Mouse (Mus musculus) ovary, postnatal 14 days (tissue): ENCODE measurements around the gene Maml3.

Source experiments
- DNase-seq: peaks from one replicate; pipeline ENCODE4 v3.0.0; 2022; ENCODE audit warnings: low spot score

The Maml3 gene

DNA sequence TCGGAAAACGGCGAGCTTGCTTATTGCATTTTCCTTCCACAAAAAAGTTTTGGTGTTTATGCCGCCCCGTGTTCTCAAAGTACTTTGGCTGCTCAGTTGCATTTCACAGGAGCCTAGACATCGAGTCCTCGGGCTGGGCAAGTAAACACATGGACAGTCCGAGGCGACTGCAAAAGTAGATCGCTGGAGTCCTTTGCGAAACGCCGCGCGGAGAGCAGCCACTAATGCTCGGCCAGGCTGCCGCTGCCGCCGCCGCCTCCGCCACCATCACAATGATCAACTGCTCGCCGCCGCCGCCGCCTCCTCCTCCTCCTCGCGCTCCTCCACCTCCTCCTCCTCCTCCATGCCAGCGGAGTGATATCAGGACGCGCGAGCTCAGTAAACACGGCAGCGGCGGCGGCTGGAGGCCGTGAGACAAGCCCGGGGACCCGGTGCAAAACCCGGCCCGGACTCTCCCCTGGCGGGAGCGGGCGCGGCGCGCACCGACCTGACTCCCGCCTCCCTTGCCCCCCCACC is at the start of gene Maml3:
Gene Maml3 (minus strand): TSS at position 441 of the 516 bp plus-strand sequence.
- DNase-seq: peak; percentile 85

DNA sequence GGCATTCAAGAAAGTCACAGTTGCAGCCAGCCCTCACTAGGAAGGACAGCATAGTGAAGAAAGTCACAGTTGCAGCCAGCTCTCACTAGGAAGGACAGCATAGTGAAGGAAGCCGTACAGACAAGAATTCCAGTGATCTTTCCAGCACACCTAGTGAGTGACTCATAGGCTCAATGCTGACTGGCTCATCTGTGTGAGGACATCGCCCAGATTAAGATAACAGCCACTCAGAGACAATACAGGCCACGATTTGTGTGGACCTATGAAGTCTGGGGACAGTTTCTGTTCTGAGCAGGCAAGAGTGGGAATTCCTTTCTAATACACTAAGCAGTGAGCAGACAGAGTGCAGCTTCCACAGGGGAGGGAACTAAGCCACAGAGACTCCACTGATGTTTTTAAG is 46.3 kb upstream of the Maml3 start:
- no peak for DNase-seq

GRCm38 (mm10) chr3:52148301-52148700 is 43.4 kb upstream of the Maml3 start:
- no peak for DNase-seq

DNA sequence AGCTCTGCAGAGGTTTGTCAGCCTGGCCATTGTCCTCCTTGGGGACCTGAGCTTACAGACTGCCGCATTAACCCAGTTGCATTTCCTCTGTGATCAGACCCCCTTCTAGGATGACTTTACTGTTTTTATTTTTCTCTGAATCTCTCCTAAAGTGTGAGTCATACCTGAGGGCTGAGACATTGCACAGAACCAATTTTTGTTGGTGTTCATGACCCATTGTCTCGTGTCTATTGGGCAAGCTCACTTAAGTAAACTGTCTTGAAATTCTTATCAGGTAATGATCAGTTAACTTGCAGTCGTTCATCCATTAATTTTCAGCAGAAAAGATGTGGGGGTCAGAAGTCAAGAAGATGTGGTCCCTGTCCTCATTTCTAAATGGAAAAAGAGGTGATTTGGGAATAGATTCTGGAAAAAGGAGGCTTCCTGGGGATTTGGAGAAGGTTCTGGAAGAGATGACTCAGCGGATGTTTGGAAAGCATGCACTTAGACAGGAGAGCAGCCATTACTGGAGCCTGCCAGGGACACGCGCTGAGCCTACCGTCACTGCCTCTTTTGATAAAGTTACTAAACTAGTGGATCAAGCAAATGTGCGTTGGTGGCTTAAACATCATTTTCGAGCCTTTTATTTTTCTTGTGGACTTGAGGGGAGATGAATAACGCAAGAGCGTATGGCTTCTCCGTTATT is 40.0 kb upstream of the Maml3 start:
- no peak for DNase-seq

GRCm38 (mm10) chr3:52143017-52143416 is 38.1 kb upstream of the Maml3 start:
- no peak for DNase-seq

GRCm38 (mm10) chr3:52140162-52140561 is 35.3 kb upstream of the Maml3 start:
- DNase-seq: peak; percentile 13

DNA sequence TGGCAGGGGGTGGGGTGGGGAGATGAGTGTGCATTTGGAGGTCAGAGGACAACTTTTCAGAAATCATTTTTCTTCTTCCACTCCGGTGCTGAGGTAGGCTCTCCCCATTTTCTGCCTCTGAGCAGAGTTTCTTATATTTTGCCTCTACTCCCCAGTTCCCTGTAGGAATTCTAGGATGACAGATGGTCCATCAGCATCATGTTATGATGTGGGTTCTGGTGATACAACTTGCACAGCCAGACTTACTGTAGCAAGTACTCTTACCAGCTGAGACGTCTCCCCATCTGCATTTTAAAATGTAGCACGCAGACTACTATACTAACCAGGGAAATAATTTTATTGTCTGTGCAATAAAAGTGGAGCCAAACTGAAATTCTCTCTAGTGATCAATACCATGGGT is 20.5 kb upstream of the Maml3 start:
- DNase-seq: no peak

GRCm38 (mm10) chr3:52120858-52121257 is 16.0 kb upstream of the Maml3 start:
- no peak for DNase-seq

GRCm38 (mm10) chr3:52119216-52119615 is 14.3 kb upstream of the Maml3 start:
- DNase-seq: no peak

DNA sequence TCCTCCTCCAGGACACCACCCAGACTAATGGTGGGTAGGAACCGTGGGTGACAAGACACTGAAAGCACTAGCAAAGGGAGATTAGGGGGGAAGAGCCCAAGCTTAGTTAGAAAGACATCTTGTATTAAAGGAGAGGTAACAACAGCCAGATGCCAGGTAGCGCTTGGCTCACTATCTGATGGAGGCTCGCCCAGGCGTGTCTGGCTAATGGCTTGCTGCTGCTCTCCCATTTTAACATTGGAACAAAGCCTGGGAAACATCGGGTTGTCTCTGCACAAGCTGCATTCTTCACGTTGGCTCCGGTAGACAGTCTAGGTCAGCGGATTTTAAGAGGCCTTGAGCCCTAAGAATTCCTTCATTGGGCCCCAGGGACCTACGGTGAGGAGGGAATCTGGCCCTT is 10.5 kb upstream of the Maml3 start:
- no peak for DNase-seq

DNA sequence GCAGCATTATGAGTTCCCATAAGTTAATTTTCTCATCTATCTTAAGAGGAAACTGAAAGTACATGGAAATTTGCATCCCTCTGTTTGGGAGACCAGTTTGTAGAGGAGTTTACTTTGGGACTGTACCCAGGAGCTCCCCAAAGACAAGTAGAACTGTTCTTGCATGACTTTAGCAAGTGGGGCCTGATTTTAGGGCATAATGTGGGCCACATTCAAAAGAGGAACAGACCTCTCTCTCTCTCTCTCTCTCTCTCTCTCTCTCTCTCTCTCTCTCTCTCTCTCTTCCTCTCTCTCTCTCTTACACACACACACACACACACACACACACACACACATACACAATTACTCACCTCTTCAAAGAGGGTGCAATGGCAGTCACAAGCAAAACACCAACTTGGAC is 3.2 kb upstream of the Maml3 start:
- no peak for DNase-seq

- no peak for DNase-seq
These were observed 280 bp upstream of the Maml3 start for GRCm38 (mm10) chr3:52105156-52105555.

DNA sequence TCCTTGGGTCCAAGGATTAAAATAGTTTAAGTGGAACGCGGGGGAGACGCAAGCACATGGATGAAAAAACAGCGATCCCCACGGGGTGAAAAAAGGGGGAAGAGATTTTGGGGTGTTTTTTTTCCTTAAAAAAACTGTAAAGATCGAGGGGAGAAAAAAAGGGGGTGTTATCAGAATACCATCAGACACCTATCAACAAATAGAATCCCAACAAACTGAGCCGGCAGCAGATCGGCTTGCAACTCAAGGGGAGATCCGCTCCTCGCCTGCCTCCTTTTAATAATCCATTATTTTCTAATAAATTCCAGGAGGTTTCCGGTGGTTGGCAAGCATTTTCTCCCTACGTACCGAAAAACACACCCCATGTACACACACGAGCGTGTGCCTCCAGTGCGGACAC is 668 bp downstream of the Maml3 start:
- DNase-seq: no peak

- peak; percentile 41 for DNase-seq
These were observed 1.2 kb downstream of the Maml3 start for GRCm38 (mm10) chr3:52103531-52104181.

DNA sequence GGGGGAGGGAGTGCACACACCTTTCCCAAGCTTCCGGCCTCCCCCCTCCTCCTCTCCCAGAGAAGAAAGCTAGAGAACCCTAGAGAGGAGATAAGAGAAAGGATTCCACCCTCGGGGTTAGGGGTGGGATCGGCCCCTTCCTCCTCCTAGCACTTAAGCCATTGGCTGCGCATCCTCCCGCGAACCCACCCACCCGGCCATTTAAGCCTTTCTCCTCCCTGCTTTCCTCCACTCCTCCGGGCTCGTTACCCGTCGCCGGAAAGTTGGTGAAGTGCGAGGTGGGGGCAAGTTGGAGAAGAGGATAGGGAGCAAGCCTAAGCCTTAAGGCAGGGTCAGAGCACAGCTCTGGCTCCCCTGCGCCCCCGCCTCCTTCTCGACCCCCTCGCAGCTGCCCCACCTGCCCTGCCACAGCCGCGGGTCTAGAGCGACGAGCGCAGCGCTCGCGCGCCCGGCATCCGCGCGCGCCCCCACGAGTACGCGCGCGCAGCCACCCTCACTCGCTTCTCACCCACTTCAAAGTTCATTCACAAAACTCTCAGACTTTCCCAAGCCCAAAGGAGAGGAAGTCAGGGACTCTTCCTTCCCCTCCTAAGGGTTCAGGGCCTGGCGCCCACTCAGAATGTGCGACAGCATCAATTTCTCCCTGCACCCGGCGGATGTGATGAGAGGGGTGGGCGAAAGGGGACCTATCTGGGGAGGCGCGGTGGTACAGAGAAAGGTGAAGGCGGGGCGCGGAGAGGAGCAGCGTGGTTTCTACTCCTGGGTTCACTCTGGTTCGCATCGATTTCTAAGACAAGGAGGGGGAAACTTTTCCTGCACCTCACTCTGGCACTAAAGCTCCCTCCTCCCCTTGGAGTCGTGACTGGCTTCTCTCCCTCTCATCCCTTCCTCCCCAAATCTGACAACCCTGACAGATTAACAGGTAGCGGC is 2.0 kb downstream of the Maml3 start:
- DNase-seq: peak; percentile 58

GRCm38 (mm10) chr3:52101977-52102600 is 2.8 kb downstream of the Maml3 start:
- peak; percentile 83 for DNase-seq

DNA sequence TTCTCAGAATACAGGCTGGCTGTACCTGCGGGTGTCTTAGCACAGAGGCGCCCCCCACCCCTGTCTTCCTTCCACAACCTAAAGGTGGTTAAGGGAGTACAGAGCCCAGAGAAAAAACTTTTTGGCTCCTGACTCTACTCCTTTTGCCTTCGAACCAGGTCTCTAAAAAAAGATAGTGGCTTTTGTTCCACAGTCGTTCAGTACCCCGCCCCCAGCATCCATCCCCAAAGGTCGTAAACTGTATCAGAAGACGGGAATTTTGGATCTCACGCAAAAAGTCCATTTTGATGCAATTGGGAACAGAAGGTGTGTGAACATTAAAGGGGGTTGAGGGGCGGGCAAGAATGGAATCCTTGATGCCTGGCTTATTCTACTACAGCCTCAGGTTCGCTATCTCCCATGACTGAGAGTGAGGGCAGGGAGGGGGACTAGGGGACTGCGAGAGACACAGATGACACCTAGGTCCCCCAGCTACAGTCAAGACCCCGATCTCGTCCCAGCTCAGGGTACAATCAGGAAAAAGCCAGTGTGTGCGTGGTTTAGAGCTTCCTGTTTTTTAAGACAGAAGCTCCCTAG is 3.4 kb downstream of the Maml3 start:
- no peak for DNase-seq

- no peak for DNase-seq
These were observed 4.0 kb downstream of the Maml3 start for GRCm38 (mm10) chr3:52100926-52101325.

GRCm38 (mm10) chr3:52100306-52100705 is 4.6 kb downstream of the Maml3 start:
- no peak for DNase-seq

DNA sequence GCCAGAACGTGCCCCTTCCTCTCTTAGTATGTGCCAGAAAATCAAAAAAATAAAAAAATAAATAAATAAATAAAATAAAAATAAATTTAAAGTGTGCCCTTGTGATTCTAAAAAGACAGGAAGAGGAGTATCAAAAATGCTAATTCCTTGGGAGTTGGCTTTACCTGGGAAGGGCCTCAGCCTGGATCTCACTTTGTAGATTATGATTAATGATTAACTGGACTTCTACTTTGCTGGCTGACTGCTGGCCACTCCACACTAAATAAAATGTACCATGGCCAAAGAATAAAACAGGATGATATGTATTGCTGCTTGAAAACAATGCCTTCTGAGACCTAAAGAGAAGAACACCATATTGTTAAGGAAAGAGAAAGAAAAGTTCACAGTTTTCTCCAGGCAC is 5.6 kb downstream of the Maml3 start:
- DNase-seq: no peak

DNA sequence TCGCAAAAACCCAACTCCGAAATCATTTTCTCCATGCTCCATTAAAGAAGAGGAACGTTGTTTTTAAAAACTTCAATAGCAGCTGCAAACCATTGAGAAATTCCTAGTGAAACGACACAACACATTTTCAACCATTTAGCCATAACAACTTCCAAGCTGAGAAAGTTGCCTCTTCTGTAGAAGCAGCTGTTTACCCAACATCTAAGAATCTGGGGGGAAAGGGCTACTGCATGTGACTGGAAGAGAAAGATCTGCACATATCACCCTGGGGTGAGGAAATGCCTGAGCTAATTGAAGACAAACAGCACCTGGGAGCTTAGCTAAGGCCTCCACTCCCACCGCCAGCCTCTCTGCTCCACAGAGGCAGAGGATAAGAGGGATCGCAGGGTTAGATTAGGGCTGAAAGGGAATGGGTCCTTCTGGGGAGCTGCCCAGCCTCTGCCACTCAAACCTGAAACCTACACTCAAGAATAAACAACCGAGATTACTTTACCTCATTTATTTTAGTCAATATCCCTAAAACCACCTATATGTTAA is 13.5 kb downstream of the Maml3 start:
- DNase-seq: no peak
